Mouse (Mus musculus): Measurements from ENCODE around the gene Nrd1.

- TF ChIP-seq CTCF (IDR thresholded peaks at IDR 0.05; ENCODE audit: low read depth) (no peak), EP300 (optimal IDR thresholded peaks at IDR 0.05) (no peak)
These were observed 29.8 kb downstream of the Nrd1 start for GRCm38 (mm10) chr4:109030266-109030665.

All from stomach, postnatal 0 days (tissue).